Mouse (Mus musculus) cerebellum, adult 2 months (tissue): ENCODE data around the gene Prtg.

Experiments used
- CTCF ChIP-seq: fragments of 200-500 bp; IDR thresholded peaks from 2 replicates; pipeline ENCODE4 v1.5.1; 2011; ENCODE audit warnings: low read depth, mild to moderate bottlenecking, control low read depth, low read length, moderate library complexity, borderline replicate concordance; ENCODE audit not compliant: insufficient read depth
- POLR2A ChIP-seq: fragments of 200-500 bp; IDR thresholded peaks from 2 replicates; pipeline ENCODE4 v1.6.1; 2011; ENCODE audit warnings: low read length, control low read depth, borderline replicate concordance; ENCODE audit not compliant: insufficient read depth

DNA sequence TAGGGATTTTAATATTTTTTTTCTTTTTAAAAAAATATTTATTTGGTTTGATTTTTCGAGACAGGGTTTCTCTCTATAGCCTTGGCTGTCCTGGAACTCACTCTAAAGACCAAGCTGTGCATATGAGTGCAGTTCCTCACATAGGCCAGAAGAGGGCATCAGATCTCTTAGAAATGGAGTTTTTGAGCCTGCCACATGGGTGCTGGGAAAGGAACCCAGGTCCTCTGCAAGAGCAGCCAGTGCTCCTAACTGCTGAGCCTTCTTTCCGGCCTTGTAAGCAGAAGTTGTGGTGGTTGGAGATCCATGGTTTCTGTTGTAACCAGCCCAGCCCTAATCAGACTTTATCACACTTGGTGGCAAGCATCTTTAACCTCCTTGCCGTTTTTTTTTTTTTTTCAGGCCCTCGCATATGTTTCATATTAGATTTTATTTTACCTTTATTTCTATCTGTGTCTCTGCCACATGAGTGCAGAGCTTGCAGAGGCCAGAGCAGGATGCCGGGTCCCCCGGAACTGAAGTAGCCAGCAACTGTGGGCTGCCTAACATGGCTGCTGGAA lies 88.2 kb downstream of the Prtg start:
- TF ChIP-seq POLR2A (no peak), CTCF (no peak)
